Mouse (Mus musculus): ENCODE results near the gene Ifrd2. TPM values are rescaled to one million over a fixed set of nuclear protein-coding genes. Genes with fewer than 3 reads are reported as not detected.

Gene Ifrd2
- polyA plus RNA-seq, 2 experiments: 55.0 to 57.3 TPM

GRCm38 (mm10) chr9:107580501-107581317 is 6.7 kb upstream of the Ifrd2 start, which contains the start of gene Hyal3:
Gene Hyal3, plus strand, starts transcription at chr9:107580818.
- Histone ChIP-seq H3K4me1 (ENCODE audit: control insufficient read depth, insufficient read depth, low read length) (peaks cover 30% of the 10 kb centered on the region), H3K4me3 (replicated peaks; ENCODE audit: low read length) (peak within 1 kb of the TSS; percentile 57), H3K27ac (replicated peaks; ENCODE audit: low read depth, low read length) (peak within 1 kb of the TSS; percentile 91), H3K9me3 (ENCODE audit: control insufficient read depth, low read length) (no peaks in the 10 kb centered on the region), H3K36me3 (ENCODE audit: control insufficient read depth, insufficient read depth, low read length) (peaks cover 13% of the 10 kb centered on the region), H3K9ac (ENCODE audit: low read depth, low read length, severe bottlenecking) (peak within 1 kb of the TSS; percentile 77), H3K27me3 (ENCODE audit: control insufficient read depth, insufficient read depth, low read length) (no peaks in the 10 kb centered on the region), H3K4me2 (replicated peaks; ENCODE audit: low read depth, low read length, severe bottlenecking) (peak within 1 kb of the TSS; percentile 83)
- ATAC-seq (ENCODE audit: low FRiP score, low read depth) (peak; percentile 81), DNase-seq (ENCODE audit: low spot score) (peak; percentile 93)
- 1% methylated on average over 32 of the region's 32 CpGs for WGBS
- TF ChIP-seq POLR2A (IDR thresholded peaks at IDR 0.05; ENCODE audit: borderline replicate concordance, extremely low read depth, insufficient read depth, insufficient read length): peak; percentile 85; the same call in 1 of the 2 replicates

- peaks cover 13% of the 10 kb centered on the region for H3K36me3 ChIP-seq (ENCODE audit: control insufficient read depth, insufficient read depth, low read length)
- H3K9me3 ChIP-seq (ENCODE audit: control insufficient read depth, low read length): no peaks in the 10 kb centered on the region
- peak overlapping the region; percentile 91; the same call in 1 of the 2 replicates for H3K27ac ChIP-seq (replicated peaks; ENCODE audit: low read depth, low read length)
- no peak for TF ChIP-seq POLR2A (IDR thresholded peaks at IDR 0.05; ENCODE audit: borderline replicate concordance, extremely low read depth, insufficient read depth, insufficient read length)
- H3K4me2 ChIP-seq (replicated peaks; ENCODE audit: low read depth, low read length, severe bottlenecking): peak overlapping the region; percentile 83
- H3K4me3 ChIP-seq (replicated peaks; ENCODE audit: low read length): peak overlapping the region; percentile 57
- peaks cover 23% of the 10 kb centered on the region for H3K4me1 ChIP-seq (ENCODE audit: control insufficient read depth, insufficient read depth, low read length)
- peak overlapping the region; percentile 77 for H3K9ac ChIP-seq (ENCODE audit: low read depth, low read length, severe bottlenecking)
- H3K27me3 ChIP-seq (ENCODE audit: control insufficient read depth, insufficient read depth, low read length): no peaks in the 10 kb centered on the region
- 76% methylated on average over 4 of the region's 4 CpGs for WGBS
- ATAC-seq (ENCODE audit: low FRiP score, low read depth) (no peak), DNase-seq (ENCODE audit: low spot score) (no peak)
These were observed 5.9 kb upstream of the Ifrd2 start for GRCm38 (mm10) chr9:107581584-107581983.

- Histone ChIP-seq H3K9me3 (ENCODE audit: control insufficient read depth, low read length) (no peaks in the 10 kb centered on the region), H3K4me2 (replicated peaks; ENCODE audit: low read depth, low read length, severe bottlenecking) (no peak overlapping the region), H3K9ac (ENCODE audit: low read depth, low read length, severe bottlenecking) (no peak overlapping the region), H3K27me3 (ENCODE audit: control insufficient read depth, insufficient read depth, low read length) (no peaks in the 10 kb centered on the region), H3K4me3 (replicated peaks; ENCODE audit: low read length) (no peak overlapping the region), H3K36me3 (ENCODE audit: control insufficient read depth, insufficient read depth, low read length) (peaks cover 13% of the 10 kb centered on the region), H3K27ac (replicated peaks; ENCODE audit: low read depth, low read length) (no peak overlapping the region), H3K4me1 (ENCODE audit: control insufficient read depth, insufficient read depth, low read length) (peaks cover 13% of the 10 kb centered on the region)
- TF ChIP-seq POLR2A (IDR thresholded peaks at IDR 0.05; ENCODE audit: borderline replicate concordance, extremely low read depth, insufficient read depth, insufficient read length): no peak
- ATAC-seq (ENCODE audit: low FRiP score, low read depth) (no peak), DNase-seq (ENCODE audit: low spot score) (no peak)
- WGBS: 89% methylated on average over 7 of the region's 7 CpGs
These were observed 4.9 kb upstream of the Ifrd2 start for GRCm38 (mm10) chr9:107582509-107583062.

GRCm38 (mm10) chr9:107583174-107583573 is 4.3 kb upstream of the Ifrd2 start:
- ATAC-seq (ENCODE audit: low FRiP score, low read depth) (no peak), DNase-seq (ENCODE audit: low spot score) (no peak)
- TF ChIP-seq POLR2A (IDR thresholded peaks at IDR 0.05; ENCODE audit: borderline replicate concordance, extremely low read depth, insufficient read depth, insufficient read length): no peak
- Histone ChIP-seq H3K4me1 (ENCODE audit: control insufficient read depth, insufficient read depth, low read length) (peaks cover 14% of the 10 kb centered on the region), H3K27me3 (ENCODE audit: control insufficient read depth, insufficient read depth, low read length) (no peaks in the 10 kb centered on the region), H3K9ac (ENCODE audit: low read depth, low read length, severe bottlenecking) (no peak overlapping the region), H3K36me3 (ENCODE audit: control insufficient read depth, insufficient read depth, low read length) (peaks cover 13% of the 10 kb centered on the region), H3K4me3 (replicated peaks; ENCODE audit: low read length) (no peak overlapping the region), H3K9me3 (ENCODE audit: control insufficient read depth, low read length) (no peaks in the 10 kb centered on the region), H3K27ac (replicated peaks; ENCODE audit: low read depth, low read length) (no peak overlapping the region), H3K4me2 (replicated peaks; ENCODE audit: low read depth, low read length, severe bottlenecking) (no peak overlapping the region)
- 93% methylated on average over 14 of the region's 14 CpGs for WGBS

- Histone ChIP-seq H3K4me1 (ENCODE audit: control insufficient read depth, insufficient read depth, low read length) (peaks cover 12% of the 10 kb centered on the region), H3K27ac (replicated peaks; ENCODE audit: low read depth, low read length) (no peak overlapping the region), H3K9ac (ENCODE audit: low read depth, low read length, severe bottlenecking) (no peak overlapping the region), H3K27me3 (ENCODE audit: control insufficient read depth, insufficient read depth, low read length) (no peaks in the 10 kb centered on the region), H3K36me3 (ENCODE audit: control insufficient read depth, insufficient read depth, low read length) (peaks cover 27% of the 10 kb centered on the region), H3K4me3 (replicated peaks; ENCODE audit: low read length) (no peak overlapping the region), H3K9me3 (ENCODE audit: control insufficient read depth, low read length) (no peaks in the 10 kb centered on the region), H3K4me2 (replicated peaks; ENCODE audit: low read depth, low read length, severe bottlenecking) (no peak overlapping the region)
- ATAC-seq (ENCODE audit: low FRiP score, low read depth) (no peak), DNase-seq (ENCODE audit: low spot score) (no peak)
- 93% methylated on average over 5 of the region's 5 CpGs for WGBS
- no peak for TF ChIP-seq POLR2A (IDR thresholded peaks at IDR 0.05; ENCODE audit: borderline replicate concordance, extremely low read depth, insufficient read depth, insufficient read length)
These were observed 938 bp upstream of the Ifrd2 start for GRCm38 (mm10) chr9:107586504-107586903.
